Mouse (Mus musculus) heart, postnatal 10 days (tissue): Measurements from ENCODE around the gene Cln5. TPM values are rescaled to one million over a fixed set of nuclear protein-coding genes. Genes with fewer than 3 reads are reported as not detected.
A peak's percentile ranks its signal among the peaks of the same experiment; 100 is the strongest.

Experiments
- DNase-seq, 2 experiments: peaks; one replicate each; pipeline ENCODE4 v3.0.0; 2021
- intact Hi-C: fragments of 180-260 bp; cut with DNase I; formaldehyde crosslinking; loops from one replicate; pipeline ENCODE4 v1.15.1; 2025
- total RNA-seq, 2 experiments: library from RNA; stranded (reverse); gene quantifications; 2 replicates each; pipeline ENCODE4 v1.2.3; 2021

Gene Cln5
- total RNA-seq: 10 to 100 TPM; 16.7 to 19.1 TPM

DNA sequence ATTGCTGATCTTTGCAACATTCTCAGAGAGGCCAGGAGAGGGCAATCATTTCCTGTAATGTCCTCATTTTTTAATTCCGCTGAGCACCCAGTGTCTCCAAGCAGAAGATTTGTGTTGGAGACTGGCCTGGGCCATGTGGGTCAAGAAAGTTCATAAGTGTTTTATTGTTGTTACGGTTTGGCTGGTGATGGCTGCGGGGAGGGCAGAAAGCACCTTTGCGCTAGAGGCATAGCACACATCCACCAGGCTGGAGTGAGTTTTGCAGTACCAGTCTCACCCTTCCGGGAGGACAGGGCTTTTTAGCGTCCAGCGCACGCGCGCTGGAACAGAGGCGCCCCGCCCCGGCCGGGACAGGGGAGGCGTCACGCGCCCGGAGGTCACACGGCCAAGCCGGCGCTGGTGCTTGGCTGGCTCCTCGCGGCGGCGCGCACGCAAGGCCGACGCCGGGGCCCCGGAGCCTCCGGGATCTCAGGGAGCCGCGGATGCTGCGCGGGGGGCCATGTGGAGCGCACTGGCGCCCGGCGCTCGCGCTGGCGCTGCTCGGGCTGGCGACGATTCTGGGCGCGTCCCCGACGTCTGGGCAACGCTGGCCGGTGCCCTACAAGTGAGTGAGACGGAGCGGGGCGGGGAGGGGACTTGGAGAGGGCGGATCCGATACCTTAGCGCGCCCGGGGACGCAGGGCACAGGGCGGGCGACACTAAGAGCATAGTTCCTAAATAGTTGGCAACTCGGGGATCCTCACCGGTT is at the start of gene Cln5:
Cln5 (plus strand) TSS at position 353 of the 748 bp plus-strand sequence.
- intact Hi-C loops: loop anchor here (1.0 to 5.0 kb wide), 5 partner anchors 29 to 622 kb away; partner anchors contain the start of gene Fbxl3
- DNase-seq: peak; percentile 95 to 96

DNA sequence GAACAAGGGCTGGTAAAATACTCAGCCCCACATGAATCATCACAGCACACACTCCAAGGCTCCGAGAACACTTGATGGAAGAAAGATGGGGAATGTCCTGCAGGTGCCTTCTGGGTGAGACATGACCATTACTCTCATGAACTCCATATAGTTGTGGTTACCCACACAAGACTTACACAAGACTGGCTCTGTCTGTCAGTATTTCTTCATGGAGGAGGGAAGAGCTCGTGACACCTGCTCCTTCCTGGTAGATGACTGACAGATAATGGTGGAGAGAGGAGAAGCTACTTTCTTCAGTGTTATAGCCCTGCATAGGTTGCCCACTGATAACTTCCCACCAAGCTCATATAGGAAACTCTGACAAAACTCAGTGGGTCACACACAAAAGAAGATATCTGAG is 40.8 kb upstream of the Cln5 start:
- intact Hi-C loops: no loop called here
- DNase-seq: no peak

DNA sequence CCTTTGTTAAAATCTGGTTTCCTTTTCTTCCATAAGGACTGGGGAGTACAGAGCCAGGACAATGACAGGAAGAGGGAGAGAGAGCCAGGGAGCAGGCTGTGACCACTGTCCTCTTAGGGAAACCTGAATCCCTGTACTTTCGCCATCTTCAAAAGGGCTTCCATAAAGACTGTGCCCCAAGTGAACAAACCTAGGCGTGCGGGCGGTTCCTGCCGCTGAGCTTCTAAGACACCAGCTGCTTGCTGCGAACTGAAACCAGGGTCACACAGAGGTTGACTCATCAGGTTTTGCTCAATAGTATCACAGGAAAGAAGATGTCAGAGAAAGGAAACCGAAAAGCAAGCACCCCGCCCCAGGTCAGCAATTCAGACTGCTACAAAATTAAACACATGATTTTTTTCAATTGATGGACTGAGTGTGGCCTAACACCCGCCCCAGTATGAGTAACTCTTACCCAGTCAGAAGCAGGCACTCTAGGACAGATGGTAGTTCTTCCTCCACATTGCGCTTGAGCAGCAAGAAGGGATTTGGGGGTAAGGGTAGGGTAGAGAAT is 36.7 kb upstream of the Cln5 start:
- DNase-seq: peak; percentile 23 to 34
- intact Hi-C loops: no loop called here

DNA sequence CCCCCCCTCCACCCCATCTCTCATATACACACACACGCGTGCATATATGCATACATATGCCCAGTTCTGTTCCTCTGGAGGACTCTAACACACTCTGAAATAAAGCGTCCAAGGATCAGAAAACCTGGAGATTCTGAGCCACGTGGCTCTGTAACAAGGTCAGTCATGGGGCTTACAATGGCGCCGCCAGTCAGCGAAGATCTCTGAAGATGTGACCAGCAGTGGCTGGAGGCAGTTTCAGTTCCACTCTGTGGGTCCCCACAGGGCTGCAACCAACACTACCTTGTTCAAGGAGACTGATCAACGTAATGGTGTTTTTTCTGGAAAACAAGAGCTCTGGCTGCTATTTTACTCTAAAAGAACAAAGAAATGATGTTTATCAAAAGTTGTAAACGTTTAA is 35.9 kb upstream of the Cln5 start:
- intact Hi-C loops: no loop called here
- DNase-seq: no peak

DNA sequence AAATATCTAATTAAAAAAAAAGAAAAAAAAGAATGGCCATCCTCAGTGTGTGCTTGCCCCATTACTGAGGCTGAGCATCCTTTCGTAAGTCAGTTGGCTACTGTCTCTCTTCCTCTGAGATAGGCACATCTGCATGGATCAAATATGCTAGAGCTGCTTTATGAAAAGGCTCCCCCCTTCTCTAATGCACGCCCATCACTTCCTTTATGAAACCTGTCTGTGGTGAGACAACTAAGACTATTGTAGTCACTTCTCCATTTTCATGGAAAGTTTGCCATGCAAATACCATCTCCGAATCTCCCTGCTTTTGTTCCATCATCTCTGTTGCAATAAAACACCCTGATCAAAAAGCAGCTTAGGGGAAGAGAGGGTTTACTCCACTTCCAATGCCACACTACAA is 33.0 kb upstream of the Cln5 start:
- intact Hi-C loops: no loop called here
- peak; percentile 8 to 9 for DNase-seq

DNA sequence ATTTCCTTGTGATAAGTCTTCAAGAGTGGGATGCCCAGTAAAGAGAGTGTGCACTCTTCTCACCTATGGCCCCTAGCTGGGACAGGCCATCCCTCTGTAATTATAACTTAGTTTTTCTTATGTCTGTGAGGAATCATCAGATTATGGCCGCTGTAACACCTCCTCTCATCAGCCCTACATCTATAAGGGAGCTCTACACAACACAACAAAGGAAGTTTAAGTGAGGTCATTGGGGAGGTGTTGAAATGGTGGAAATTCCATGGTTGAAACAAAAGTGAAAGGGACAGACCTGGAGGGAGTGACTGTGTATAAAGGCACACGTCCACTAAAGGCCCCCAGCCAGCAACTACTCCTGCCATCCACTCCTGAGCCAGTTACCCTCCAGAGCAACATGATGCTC is 23.3 kb upstream of the Cln5 start, which contains the start of gene Acod1:
Acod1 (plus strand) TSS at position 301 of the 400 bp plus-strand sequence.
- intact Hi-C loops: no loop called here
- no peak for DNase-seq

DNA sequence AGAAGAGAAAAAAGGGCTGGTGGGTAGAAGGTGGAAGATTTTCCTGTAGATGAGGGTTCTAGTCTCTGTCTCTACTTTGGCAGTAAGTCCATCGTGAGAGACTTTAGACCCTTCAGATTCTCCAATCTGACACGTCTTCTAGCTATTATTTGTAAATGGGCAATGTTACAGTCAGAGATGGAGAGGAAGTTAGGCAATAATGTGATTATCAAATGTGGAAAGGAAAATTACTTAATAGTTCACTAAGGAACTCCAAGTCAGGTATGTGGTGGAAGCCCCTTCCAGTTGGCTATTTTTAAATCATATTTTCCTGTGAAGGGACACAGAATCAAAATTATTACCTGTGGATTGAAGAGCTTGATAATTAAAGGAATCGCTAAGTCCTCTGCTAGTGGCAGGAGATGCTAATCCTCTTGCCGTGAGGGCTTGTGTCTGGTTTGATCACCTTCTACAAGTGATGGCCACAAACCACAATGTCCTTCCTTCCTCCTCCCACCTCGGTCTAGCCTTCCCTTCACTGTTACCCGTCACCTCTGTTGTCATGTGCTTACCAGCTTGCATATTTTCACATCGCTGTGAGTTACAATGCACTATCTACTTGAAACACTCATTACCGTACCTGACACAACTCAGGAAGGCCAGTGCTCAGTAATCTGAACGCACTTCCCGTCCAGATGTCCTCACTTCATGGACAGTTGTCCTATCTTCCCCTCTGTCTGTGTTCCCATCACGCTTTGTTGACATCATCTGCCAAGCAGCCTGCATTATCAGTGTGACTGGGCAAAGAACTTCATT is 21.5 kb upstream of the Cln5 start:
- DNase-seq: no peak
- intact Hi-C loops: no loop called here

DNA sequence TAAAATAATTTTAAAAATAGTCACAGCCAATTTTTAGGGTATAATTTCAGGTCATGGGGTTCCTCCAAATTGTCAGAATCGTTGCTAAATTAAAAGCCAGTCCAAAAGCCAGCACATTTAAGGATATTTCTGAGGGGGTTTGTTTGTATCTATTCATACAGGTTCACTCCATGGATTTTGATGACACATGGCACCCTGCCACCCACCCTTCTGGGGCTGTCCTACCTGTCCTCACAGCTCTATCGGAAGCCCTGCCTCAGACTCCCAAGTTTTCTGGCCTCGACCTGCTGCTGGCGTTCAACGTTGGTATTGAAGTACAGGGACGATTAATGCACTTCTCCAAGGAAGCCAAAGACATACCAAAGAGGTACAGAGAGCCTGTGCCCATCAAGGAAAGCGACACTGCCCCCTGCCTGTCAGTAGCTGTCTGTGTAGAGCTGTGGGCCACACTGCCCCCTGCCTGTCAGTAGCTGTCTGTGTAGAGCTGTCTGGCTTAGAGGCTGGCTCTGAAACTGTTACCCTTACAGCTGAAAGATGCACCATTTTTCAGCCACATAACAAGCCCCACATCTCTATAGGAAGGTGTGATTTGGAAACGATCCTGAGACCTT is 18.8 kb upstream of the Cln5 start:
- intact Hi-C loops: loop anchor here (1.0 kb wide), 1 partner anchor 39 kb away; no protein-coding TSS in a partner anchor

DNA sequence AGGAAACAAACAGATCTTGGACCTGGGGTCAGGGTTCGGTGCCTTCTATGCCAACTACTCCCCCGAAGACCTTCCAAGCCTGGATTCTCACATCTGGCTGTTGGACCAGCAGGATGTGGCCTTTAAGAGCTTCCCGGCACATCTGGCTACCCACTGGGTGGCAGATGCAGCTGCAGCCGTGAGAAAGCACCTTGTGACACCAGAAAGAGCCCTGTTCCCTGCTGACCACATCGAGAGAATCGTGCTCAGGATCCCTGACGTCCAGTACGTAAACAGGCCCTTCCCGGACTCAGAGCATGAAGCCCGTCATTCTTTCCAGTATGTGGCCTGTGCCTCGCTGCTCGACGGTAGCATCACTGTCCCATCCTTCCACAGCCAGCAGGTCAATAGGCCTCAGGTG is 15.3 kb upstream of the Cln5 start:
- DNase-seq: no peak
- intact Hi-C loops: no loop called here

More for the DNA sequence above, 18.8 kb upstream of the Cln5 start:
- peak; percentile 78 to 86 for DNase-seq

DNA sequence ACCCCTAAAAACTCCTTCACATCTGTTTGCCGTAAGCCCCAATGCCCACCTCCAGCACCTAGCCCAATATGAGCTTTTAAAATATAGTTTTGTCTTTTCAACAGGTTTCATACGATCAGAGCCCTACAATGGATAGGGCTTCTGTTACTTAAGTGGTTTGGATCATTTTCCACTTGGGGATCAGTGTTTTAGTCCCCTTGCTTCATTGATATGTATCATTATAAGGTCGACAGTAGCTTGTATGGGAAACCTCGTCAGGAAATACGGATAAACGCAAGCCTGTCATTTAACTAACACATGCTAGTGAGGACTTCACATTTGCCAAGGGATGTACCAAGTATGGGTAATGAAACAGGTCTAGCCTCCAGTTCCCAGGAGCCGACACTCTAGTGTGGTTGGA is 13.4 kb upstream of the Cln5 start:
- intact Hi-C loops: no loop called here
- no peak for DNase-seq

DNA sequence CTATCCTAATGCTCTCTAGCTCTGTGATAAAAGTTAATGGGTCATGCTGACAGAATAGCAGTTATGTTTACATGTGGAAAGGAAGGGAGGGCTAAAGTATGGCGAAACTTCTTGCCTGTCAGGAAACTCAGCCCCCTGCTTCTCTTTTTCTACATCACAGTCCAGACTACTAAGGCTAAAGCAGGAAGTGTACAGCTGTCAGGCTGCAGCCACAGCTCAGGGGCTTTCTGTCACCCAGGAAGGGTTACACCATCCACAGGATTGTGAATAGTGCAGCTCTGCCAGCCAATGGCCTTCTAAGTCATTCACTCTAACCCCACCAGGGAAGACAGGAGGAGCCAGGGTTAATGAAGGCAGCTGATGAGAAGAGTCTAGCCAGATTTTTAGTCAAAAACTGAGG is 11.0 kb upstream of the Cln5 start:
- intact Hi-C loops: no loop called here
- DNase-seq: peak in 1 of 2 experiments; percentile 9

DNA sequence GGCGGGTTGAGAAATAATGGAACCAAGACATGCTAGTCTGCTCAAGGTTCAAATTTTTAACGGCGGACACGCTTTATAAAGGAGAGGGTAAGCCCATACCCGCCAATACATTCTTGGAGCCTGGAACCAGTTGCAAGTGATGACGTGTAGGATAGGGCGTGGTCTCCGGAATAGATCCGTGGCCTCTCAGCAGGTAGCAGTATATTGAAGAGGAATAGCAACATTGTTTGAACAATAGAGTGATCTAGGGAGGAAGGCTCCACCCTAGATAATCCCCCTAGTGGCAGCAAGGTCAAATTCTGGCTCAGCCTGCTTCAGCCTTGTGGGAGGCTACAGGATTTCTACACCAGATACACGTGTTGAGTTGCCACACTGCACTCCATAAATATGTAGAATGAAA is 10.5 kb upstream of the Cln5 start:
- no peak for DNase-seq
- intact Hi-C loops: no loop called here

DNA sequence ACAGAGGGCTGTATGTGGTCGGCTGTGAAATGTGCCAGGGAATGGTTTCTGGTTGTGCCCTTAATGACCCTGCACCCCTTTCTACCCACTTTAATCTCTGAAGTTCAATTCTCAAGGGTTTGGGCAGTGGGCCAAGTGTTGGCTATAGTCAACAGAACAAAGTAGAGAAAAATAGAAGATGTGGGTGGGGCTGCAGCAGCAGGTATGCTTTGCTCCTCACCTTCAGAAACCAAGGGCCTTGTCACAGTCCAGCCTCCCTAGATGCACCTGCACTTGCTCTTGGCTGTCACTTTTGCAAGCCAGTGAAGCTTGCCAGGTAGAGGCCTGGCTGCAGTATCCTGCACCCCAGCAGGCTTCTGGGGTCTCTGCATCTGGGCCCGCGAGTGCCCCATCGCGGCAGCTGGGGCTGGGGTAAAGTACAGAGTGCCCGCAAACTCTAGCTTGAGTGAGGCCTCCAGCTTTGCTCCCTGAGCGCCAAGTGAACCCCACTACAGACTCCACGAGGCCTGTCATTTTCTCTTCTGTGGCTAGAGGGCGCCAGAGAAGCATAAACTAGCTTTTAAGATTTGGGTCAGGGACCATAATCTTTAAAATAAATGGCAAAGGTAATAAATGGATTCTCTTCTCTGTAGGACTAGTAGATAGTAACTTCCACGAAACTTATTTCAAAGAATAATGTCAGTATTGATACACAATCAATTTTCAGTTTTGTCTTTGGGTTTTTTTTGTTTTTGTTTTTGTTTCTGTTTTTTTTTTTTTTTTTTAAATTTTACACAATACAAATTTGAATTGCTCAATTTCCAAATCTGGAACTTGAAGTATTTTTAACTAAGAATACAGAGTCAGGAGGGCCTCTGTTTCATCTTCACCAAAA is 4.5 kb upstream of the Cln5 start:
- intact Hi-C loops: loop anchor here (2.0 to 5.0 kb wide), 5 partner anchors 62 to 627 kb away; no protein-coding TSS in a partner anchor
- peak; percentile 76 to 86 for DNase-seq

DNA sequence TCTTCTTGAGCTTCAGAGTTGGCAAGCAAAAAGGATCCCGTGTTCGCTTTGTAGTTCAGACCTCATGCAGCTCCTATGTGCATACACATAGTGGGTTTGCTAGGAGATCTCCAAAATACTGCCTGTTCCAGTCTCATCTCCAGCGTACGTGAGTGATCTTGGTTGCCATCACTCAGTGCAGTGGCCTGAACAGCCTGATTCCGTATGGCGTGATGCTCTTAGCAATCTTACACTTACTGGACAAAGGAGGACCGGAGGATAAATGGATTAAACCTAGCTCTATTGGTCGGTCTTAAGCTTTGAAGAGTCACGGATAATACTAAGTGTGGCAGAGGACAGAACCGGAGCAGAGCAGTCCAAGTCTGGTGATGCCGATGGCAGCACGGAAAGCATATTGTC is 552 bp upstream of the Cln5 start:
- peak in 1 of 2 experiments; percentile 12 for DNase-seq
- intact Hi-C loops: loop anchor here (5.0 kb wide), 4 partner anchors 58 to 623 kb away; no protein-coding TSS in a partner anchor

DNA sequence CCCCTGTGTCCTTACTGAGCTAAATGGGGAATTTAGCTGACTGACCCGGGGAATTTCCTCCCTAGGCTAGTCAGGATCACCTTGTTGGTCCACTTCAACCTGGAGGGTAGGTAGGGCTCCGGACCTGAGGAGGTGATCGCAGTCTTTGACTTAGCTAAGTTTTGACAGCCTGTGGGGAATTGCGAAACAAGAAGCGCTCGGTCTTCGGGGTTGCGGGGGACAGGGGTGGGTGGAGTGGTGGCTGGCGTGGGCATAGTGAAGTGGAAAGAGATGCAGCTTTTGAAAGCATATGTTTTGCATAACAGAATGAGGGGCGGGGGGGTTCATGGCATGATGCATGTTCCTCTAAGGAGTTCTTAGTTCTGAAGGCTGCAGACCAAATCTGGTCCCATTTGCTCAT is 774 bp downstream of the Cln5 start:
- intact Hi-C loops: loop anchor here (1.0 kb wide), 1 partner anchor 29 kb away; the partner anchor contains the start of gene Fbxl3
- peak in 1 of 2 experiments; percentile 27 for DNase-seq

DNA sequence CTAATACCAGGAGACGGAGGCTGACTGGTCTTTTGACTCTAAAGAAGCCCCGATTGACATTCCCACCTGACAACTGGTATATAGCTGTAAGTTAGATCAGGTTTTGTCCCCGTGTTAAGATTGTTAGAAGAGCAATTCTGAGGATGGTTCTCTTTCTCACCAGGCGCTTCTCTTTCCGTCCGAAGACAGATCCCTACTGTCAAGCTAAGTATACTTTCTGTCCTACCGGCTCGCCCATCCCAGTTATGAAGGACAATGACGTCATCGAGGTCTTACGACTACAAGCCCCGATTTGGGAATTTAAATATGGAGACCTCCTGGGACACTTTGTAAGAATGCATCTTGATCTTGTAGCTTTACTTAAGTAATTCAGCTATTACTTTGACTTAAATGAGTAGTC is 1.5 kb downstream of the Cln5 start:
- intact Hi-C loops: no loop called here
- DNase-seq: no peak

DNA sequence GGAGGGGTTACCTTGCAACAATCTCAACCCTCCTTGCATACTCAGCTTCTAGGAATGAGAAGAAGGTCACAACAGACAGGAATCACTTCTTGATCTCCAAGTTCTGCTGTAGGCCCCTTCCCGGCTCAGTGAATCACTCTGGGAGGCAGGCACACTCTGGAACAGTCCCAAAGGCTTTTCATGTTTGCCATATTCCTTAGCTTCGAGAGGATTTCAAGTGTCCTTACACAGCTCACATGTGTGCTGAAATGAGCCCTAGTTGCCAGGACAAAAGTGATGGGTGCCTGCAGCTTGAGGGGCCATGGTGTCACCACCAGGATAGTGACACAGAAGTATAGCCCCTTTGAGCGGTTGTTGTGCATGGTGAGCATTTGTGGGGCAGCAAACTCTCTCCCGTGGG is 2.7 kb downstream of the Cln5 start:
- DNase-seq: no peak
- intact Hi-C loops: no loop called here

DNA sequence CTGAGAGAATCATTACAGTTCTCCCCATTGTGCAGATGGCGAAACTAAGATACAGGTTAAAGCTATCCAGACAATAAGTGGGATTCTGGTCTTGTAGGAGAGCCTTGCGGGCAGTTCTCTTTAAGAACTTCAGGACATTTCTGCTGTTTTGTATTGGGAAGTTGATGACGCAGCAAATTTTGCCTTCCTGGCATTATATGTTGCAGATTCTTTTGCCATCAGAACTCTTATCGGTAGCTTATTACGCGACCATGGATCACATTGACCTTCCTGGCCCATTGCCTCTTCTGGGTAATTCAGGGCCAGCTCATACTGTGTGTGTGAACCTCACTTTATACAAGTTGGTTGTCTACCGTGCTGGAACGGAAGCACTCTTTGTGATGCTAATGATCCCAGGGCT is 3.8 kb downstream of the Cln5 start:
- intact Hi-C loops: no loop called here
- no peak for DNase-seq

DNA sequence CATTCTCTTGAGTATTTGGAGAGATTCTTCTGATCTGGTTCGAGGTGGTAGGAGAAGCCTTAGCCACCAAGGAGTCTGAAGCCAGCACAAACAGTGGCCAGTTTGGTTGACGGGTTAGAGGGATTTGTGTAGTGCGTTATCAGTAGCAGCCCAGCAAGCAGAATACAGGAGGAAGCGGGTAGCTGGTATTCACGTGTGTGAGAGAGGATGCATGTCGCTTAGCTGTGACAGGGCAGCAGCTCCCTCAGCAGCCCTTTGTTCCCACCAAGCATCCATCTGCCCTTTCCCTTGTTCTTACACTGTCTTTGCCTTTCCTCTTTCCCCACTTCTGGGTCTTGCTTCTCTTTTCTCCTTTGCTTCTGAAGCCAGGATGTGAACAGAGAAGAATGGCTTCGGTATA is 5.2 kb downstream of the Cln5 start:
- no peak for DNase-seq
- intact Hi-C loops: loop anchor here (5.0 kb wide), 1 partner anchor 127 kb away; no protein-coding TSS in a partner anchor
